Mouse (Mus musculus): ENCODE measurements around the gene Ptprn. TPM values are rescaled to one million over a fixed set of nuclear protein-coding genes. Genes with fewer than 3 reads are reported as not detected.

Ptprn gene
- 4.7 and 4.9 TPM in 2 replicates for polyA plus RNA-seq (2012; rRNA removed)

DNA sequence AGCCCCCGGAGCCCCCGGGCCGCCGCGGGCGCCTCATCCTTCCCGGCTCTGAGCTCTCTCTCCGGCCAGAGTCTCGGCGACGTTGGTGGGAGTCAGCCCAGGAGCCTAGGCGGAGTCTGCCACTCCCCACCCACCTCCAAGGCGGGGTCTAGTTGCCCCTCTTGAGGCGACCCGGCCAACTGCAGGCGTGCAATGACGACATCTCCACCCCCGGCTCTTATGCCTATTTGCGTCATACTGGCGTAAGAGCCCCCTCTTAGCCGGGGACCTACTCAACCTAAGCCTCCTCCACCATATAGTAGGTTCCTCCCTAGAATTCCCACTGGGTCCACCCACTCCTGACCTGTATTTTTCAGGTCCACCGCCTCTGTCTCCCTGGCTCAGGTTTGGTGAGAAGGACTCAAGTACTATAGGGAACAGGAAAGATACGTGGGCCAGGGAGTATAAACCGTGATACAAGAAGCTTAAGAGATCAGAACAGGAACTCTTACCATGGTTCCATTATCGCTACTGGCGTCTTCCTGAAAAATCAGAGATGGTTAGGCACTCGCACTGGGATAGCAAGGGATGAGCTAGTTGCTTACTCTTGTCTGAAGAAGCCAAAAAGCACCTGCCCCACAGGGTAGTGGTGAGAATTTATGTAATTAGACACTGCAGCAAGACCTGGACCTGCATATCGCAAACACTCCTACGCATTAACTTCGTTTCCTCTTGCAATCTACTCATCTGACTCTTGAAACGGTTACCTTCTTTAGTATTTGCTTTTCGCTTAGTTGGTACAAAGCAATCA, at the start of gene Ptprn:
Gene Ptprn (minus strand): TSS at position 412 of the 790 bp plus-strand sequence.

DNA sequence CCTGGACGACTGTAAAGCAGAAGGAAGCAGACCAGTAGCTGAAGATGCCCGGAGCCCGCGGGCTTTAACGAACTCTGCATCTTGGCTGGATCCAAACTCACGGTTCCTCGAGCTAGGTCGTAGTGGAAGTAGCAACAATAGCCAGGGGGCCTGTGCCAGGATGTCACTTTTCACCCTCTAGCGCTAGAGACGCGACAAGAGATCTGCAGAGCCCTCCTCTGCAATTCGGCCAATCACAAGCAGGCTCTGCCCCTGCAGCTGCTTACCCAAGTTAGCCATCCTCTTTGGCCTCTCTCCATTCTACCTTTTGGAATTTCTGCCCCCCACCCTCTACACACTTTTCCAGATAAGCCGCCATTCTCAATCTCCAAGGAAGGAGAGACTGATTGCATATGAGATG, 13.9 kb upstream of the Ptprn start, which contains the start of gene Resp18:
Gene Resp18 (minus strand): TSS at position 188 of the 400 bp plus-strand sequence.

DNA sequence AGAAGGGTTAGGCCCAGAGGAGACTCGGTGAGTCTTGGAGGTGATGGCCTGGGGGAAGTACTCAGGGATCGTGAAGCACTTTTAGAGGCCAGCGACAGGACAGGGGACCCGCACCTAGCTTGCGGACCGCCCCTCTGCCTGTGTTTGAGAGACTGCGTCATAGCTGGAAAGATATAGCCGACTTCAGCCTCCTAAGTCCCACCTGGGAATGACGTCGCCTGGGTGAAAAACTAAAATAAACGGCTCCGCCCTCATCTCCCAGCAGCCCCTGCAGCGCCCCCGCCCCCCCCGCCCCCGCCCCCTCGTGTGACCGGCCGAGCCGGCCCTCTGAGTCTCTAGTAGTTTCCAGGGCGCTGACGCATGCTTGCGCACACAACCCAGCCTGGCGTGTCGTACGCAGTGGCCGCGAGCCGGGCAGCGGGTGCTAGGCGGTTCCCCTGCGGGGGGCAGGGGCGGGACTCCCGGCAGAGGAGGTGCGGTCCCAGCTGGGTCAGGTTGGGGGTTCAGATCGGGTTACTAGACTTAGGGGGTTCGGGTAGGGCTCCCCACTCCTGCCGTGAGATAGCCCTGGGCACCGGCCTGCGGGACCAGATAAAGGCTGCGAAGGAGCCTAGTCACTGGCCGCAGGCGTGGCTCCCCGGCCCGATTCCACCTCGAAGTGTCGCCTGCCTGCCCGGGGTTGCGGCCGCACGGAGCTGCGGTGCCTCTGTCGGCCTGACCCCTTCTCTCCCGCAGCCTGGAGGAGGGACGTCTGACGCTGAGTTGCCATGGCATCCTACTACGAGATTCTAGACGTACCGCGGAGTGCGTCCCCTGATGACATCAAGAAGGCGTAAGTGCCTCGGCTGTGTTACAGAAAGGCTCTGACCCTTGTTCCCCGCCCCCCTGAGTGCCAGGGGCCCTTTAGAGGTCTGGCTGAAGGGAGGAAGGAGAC, 27.9 kb downstream of the Ptprn start, which contains the start of gene Dnajb2:
Gene Dnajb2 (plus strand): TSS at position 290 of the 934 bp plus-strand sequence.

DNA sequence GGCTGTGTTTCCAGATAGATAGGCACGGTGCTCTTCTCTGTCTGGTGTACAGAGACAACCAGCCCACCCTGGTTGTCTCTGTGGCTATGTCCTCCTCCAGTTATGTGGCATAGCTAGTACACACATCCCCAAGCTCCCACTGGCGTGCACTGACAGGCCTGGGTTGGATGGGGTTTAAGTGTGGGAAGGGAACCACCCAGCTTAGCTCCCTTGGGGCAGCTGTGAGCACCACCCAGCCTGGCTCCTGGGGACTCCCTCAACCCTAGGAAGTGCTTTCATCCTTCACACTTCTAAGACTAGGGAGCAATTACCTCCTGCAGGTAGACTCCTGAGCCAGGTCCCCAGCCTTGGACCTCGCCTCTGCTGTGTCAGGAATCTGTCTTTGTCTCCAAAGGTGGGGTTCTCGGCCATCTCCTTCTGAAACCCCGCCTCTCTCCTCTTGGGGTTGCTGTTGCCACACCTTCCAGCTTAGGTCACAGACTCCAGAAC, 32.6 kb downstream of the Ptprn start, which contains the start of gene A630095N17Rik:
Gene A630095N17Rik (minus strand): TSS at position 439 of the 489 bp plus-strand sequence.

DNA sequence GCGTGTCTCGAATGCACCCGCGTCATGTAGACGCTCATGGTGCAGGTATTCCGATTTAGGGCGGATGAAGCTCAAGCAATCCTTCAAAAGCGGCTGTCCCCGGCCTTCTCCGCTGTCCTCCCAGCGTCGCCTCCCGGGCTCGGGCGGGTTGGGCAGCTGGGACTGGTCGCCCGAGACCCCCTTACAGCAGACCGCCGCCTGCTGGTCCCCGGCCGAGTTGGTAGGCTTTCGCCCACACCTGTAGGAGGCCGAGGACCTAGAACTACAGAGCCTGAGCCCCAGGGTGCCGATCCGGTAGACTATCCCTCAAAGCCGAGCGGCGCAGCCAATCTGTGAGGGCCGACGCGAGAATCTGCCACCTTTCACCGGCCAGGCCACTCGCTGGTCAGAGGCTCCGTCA, 44.8 kb downstream of the Ptprn start, which contains the start of gene Tuba4a:
Gene Tuba4a (minus strand): TSS at position 335 of the 400 bp plus-strand sequence.

DNA sequence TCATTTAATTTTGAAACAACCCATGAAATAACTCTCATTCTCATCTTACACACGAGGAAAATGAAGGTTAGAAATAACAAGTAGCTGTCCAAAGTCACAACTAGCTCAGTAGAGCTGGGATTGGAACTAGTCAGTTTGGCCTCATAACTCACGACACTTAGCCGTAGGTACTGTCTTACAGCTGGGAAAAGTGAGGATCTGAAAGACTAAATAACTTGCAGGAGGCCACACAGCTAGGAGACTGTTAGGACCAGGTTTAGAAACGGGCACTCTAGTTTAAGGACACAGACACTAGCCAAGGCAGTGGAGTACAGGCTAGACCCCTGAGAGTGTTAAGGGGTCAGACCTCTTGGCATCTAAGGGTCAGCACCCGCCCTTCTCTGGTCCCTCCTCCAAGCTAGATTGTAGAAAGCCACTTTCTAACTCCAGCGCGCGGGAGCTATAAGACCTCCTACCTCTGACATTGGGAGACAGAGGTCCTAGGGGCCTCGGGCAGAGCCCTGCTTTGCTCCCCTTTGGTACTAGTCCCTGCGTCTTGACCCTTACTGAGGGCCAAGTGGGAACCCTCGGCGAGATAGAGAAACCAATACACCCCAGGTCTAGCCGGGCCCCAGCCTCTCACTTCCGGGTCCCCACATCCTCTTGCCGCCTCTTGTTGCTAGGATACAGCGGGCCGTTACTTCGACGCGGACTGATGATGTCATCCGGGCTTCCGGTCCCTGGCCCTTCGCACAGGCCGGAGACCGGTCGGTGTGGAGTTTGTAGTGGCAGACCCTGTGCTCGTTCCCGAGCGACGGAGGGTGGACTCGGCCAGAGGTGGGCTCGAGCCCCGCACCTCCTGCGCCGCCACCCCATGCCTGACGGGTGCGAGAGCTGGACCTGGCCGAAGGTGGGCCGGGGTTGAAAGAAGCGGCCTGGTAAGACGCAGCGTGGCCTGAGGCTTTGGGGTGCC, 53.9 kb downstream of the Ptprn start, which contains the start of the genes Glb1l and Stk16:
Gene Glb1l (minus strand): TSS at position 678 of the 952 bp plus-strand sequence.
Gene Stk16 (plus strand): TSS at position 703 of the 952 bp plus-strand sequence.

Other genes with a start within 250 kb of the Ptprn start
- 1.4 and 1.6 TPM in 2 replicates for gene Nhej1, start 139.3 kb downstream of the Ptprn start, polyA plus RNA-seq (2012; rRNA removed)
- 9.6 and 9.8 TPM in 2 replicates for gene Slc23a3, start 130.6 kb downstream of the Ptprn start, polyA plus RNA-seq (2012; rRNA removed)
- gene Cnppd1, start 121.8 kb downstream of the Ptprn start, polyA plus RNA-seq (2012; rRNA removed): 31.3 and 32.1 TPM in 2 replicates
- gene Retreg2, start 121.7 kb downstream of the Ptprn start, polyA plus RNA-seq (2012; rRNA removed): 47.6 and 50.4 TPM in 2 replicates
- gene Zfand2b, start 95.9 kb downstream of the Ptprn start, polyA plus RNA-seq (2012; rRNA removed): 44.4 and 49.7 TPM in 2 replicates
- 21.4 and 25.5 TPM in 2 replicates for gene Abcb6, start 84.1 kb downstream of the Ptprn start, polyA plus RNA-seq (2012; rRNA removed)
- 6.0 and 8.2 TPM in 2 replicates for gene Ankzf1, start 72.4 kb downstream of the Ptprn start, polyA plus RNA-seq (2012; rRNA removed)
- gene Atg9a, start 72.3 kb downstream of the Ptprn start, polyA plus RNA-seq (2012; rRNA removed): 38.9 TPM in 2 replicates
- 1.3 and 1.7 TPM in 2 replicates for gene Glb1l, start 53.7 kb downstream of the Ptprn start, polyA plus RNA-seq (2012; rRNA removed)
- 117 and 123 TPM in 2 replicates for gene Stk16, start 53.7 kb downstream of the Ptprn start, polyA plus RNA-seq (2012; rRNA removed)
- gene Tuba4a, start 44.6 kb downstream of the Ptprn start, polyA plus RNA-seq (2012; rRNA removed): 127 and 134 TPM in 2 replicates
- gene A630095N17Rik, start 32.4 kb downstream of the Ptprn start, polyA plus RNA-seq (2012; rRNA removed): not detected in 2 replicates
- 21.5 and 25.7 TPM in 2 replicates for gene Dnajb2, start 28.1 kb downstream of the Ptprn start, polyA plus RNA-seq (2012; rRNA removed)
- gene Resp18, start 13.9 kb upstream of the Ptprn start, polyA plus RNA-seq (2012; rRNA removed): 7.9 and 12.7 TPM in 2 replicates
- gene Dnpep, start 53.5 kb upstream of the Ptprn start, polyA plus RNA-seq (2012; rRNA removed): 66.8 and 78.7 TPM in 2 replicates
- gene Des, start 95.8 kb upstream of the Ptprn start, polyA plus RNA-seq (2012; rRNA removed): 377 and 872 TPM in 2 replicates
- gene Speg, start 110.8 kb upstream of the Ptprn start, polyA plus RNA-seq (2012; rRNA removed): 59.2 and 90.1 TPM in 2 replicates
- gene Gmppa, start 171.4 kb upstream of the Ptprn start, polyA plus RNA-seq (2012; rRNA removed): 121 and 122 TPM in 2 replicates
- gene Asic4, start 185.9 kb upstream of the Ptprn start, polyA plus RNA-seq (2012; rRNA removed): 0.06 TPM in 1 of 2 replicates, not detected in the other
- 37.4 and 49.4 TPM in 2 replicates for gene Chpf, start 214.8 kb upstream of the Ptprn start, polyA plus RNA-seq (2012; rRNA removed)
- 3.0 and 4.2 TPM in 2 replicates for gene Tmem198, start 215.0 kb upstream of the Ptprn start, polyA plus RNA-seq (2012; rRNA removed)
- 9.1 and 9.2 TPM in 2 replicates for gene Obsl1, start 241.9 kb upstream of the Ptprn start, polyA plus RNA-seq (2012; rRNA removed)
- gene Inha, start 242.6 kb upstream of the Ptprn start, polyA plus RNA-seq (2012; rRNA removed): 9.5 and 12.1 TPM in 2 replicates

Measured in stomach, adult 2 months (tissue).